15 mouse cellular contexts compared by ENCODE assay signal in genomic region chr6:41727989-41728609, GRCm38 (mm10). TPM values are rescaled to one million over a fixed set of nuclear protein-coding genes. Genes with fewer than 3 reads are reported as not detected.
DNase-seq lines count a peak whose midpoint lies in the region; ATAC-seq and TF ChIP-seq lines count a peak whose summit lies in the region.
"Had no signal": no experiment of that assay in that cellular context is flagged by ENCODE, and none has a peak within 500 bp of the region (broad histone marks: within the 10 kb centered on the region; RNA-seq: fewer than 3 reads in every experiment).

No protein-coding gene starts in this region.

- peak; percentile 79 for ATAC-seq in liver, embryonic 14.5 days (ENCODE audit: insufficient read depth)
- no peak; the same call in 1 of the 2 replicates for ATAC-seq in granulocyte monocyte progenitor cell, adult 5-6 weeks (replicated peaks; ENCODE audit: poor library complexity, severe bottlenecking)
- ATAC-seq: activated CD4-positive, CD25-positive, alpha-beta regulatory T cell, adult 4 months had no signal

- no peak overlapping the region for H3K27ac ChIP-seq in bone marrow, adult 2 months (ENCODE audit: control insufficient read depth, insufficient read depth, low read depth, low read length, poor library complexity)
- no peak overlapping the region for H3K27ac ChIP-seq in liver, embryonic 14.5 days
- H3K27ac ChIP-seq: gastrocnemius, adult 2 months had no signal

- no peak overlapping the region for H3K4me2 ChIP-seq in liver, embryonic 14.5 days (ENCODE audit: low read depth)

- TF ChIP-seq EP300 in liver, embryonic 14.5 days (IDR thresholded peaks at IDR 0.05; ENCODE audit: low read depth): no peak

- 58% methylated on average over 1 of the region's 1 CpGs for WGBS in bone marrow, adult 2 months
- WGBS in liver, embryonic 14.5 days (ENCODE audit: insufficient replicate concordance): 49% methylated on average over 1 of the region's 1 CpGs

- no peak for TF ChIP-seq POLR2A in bone marrow, adult 2 months (IDR thresholded peaks at IDR 0.05; ENCODE audit: borderline replicate concordance, control insufficient read depth, low read depth, low read length)

- peak; percentile 7 for DNase-seq in kidney, postnatal 10 days
- DNase-seq in kidney, adult 11 months: no peak
- peak in 1 of 3 experiments; percentile 41 for DNase-seq in liver, embryonic 14.5 days (ENCODE audit: low read depth in 3 of 3, low spot score in 3 of 3)
- peak; percentile 49 for DNase-seq in thymus, postnatal 25 days
- no peak for DNase-seq in urinary bladder, postnatal 10 days (ENCODE audit: low spot score)
- no peak for DNase-seq in frontal cortex, adult 2 months (ENCODE audit: extremely low spot score in 1 of 2, low spot score in 1 of 2)
- DNase-seq: embryo, embryonic 11 days; gastrocnemius, adult 2 months had no signal

- H3K36me3 ChIP-seq in liver, embryonic 14.5 days (replicated peaks; ENCODE audit: control insufficient read depth, insufficient read depth, low read depth): no peaks in the 10 kb centered on the region

- H3K9ac ChIP-seq in liver, embryonic 14.5 days (replicated peaks): no peak overlapping the region

- H3K27me3 ChIP-seq in liver, embryonic 14.5 days (ENCODE audit: control insufficient read depth, insufficient read depth, low read length): no peaks in the 10 kb centered on the region

- no peaks in the 10 kb centered on the region for H3K4me1 ChIP-seq in bone marrow, adult 2 months (ENCODE audit: control insufficient read depth, insufficient read depth, low read length)
- peaks cover 1 to 5% of the 10 kb centered on the region in 2 experiments; a peak in 2 of 4 replicates for H3K4me1 ChIP-seq in liver, embryonic 14.5 days (replicated peaks; ENCODE audit: control insufficient read depth in 2 of 2, insufficient read depth in 2 of 2, low read length in 1 of 2)

- TF ChIP-seq CTCF in bone marrow, adult 2 months (IDR thresholded peaks at IDR 0.05; ENCODE audit: control insufficient read depth, insufficient read depth, low read length): peak; percentile 45; the same call in 1 of the 2 replicates
- peak; percentile 88 for TF ChIP-seq CTCF in liver, embryonic 14.5 days (IDR thresholded peaks at IDR 0.05; ENCODE audit: low read depth)

- H3K4me3 ChIP-seq in bone marrow, adult 2 months (replicated peaks; ENCODE audit: control insufficient read depth, low read depth, low read length): no peak overlapping the region
- no peak overlapping the region for H3K4me3 ChIP-seq in liver, embryonic 14.5 days (ENCODE audit: insufficient read depth in 1 of 2, low read depth in 2 of 2, low read length in 2 of 2)
- H3K4me3 ChIP-seq: gastrocnemius, adult 2 months had no signal

- no peaks in the 10 kb centered on the region for H3K9me3 ChIP-seq in liver, embryonic 14.5 days (ENCODE audit: control insufficient read depth, low read length)

RNA-seq across cellular contexts. Expression of gene Kel, which starts 24.0 kb away (rescaled TPM):
- polyA plus RNA-seq in bone marrow, adult 2 months (2011; ENCODE audit: insufficient read depth, insufficient read length, low replicate concordance, missing spikeins): 1,009 and 1,115 TPM in 2 replicates
- polyA plus RNA-seq in liver, embryonic 14.5 days (2012; rRNA removed): 236 and 313 TPM in 2 replicates
- 221 and 240 TPM in 2 replicates for polyA plus RNA-seq in liver, embryonic 14.5 days (2014; fragmentation: Nextera tagmentation; extraction: Ambion mirVana)
- polyA plus RNA-seq in frontal cortex, adult 2 months (2012; rRNA removed): 0.08 and 0.13 TPM in 2 replicates
- total RNA-seq in granulocyte monocyte progenitor cell, adult 5-6 weeks (2014; fragmentation: Nextera tagmentation): 0.98 and 13.5 TPM in 2 replicates
- total RNA-seq in granulocyte monocyte progenitor cell, adult 5-6 weeks (2017): 0.13 and 1.7 TPM in 2 replicates
- total RNA-seq: gastrocnemius, adult 2 months; layer of hippocampus, adult 8-10 months had no signal

RNA-seq across cellular contexts. Expression of gene Llcfc1, which starts 43.9 kb away (rescaled TPM):
- polyA plus RNA-seq in bone marrow, adult 2 months (2011; ENCODE audit: insufficient read depth, insufficient read length, low replicate concordance, missing spikeins): not detected in 2 replicates
- polyA plus RNA-seq in liver, embryonic 14.5 days (2012; rRNA removed): not detected in 2 replicates
- polyA plus RNA-seq in liver, embryonic 14.5 days (2014; fragmentation: Nextera tagmentation; extraction: Ambion mirVana): not detected in 2 replicates
- polyA plus RNA-seq in frontal cortex, adult 2 months (2012; rRNA removed): not detected in 2 replicates
- total RNA-seq in granulocyte monocyte progenitor cell, adult 5-6 weeks (2014; fragmentation: Nextera tagmentation): not detected in 2 replicates
- not detected in 2 replicates for total RNA-seq in granulocyte monocyte progenitor cell, adult 5-6 weeks (2017)
- total RNA-seq: gastrocnemius, adult 2 months; layer of hippocampus, adult 8-10 months; megakaryocyte, adult 5-6 weeks had no signal
- polyA plus RNA-seq: activated CD4-positive, CD25-positive, alpha-beta regulatory T cell, adult 4 months; heart, embryonic 16.5 days; limb, embryonic 11.5 days had no signal

RNA-seq across cellular contexts. Expression of gene Olfr459, which starts 46.9 kb away (rescaled TPM):
- not detected in 2 replicates for polyA plus RNA-seq in bone marrow, adult 2 months (2011; ENCODE audit: insufficient read depth, insufficient read length, low replicate concordance, missing spikeins)
- not detected in 2 replicates for polyA plus RNA-seq in liver, embryonic 14.5 days (2012; rRNA removed)
- polyA plus RNA-seq in liver, embryonic 14.5 days (2014; fragmentation: Nextera tagmentation; extraction: Ambion mirVana): not detected in 2 replicates
- polyA plus RNA-seq in frontal cortex, adult 2 months (2012; rRNA removed): not detected in 2 replicates
- not detected in 2 replicates for total RNA-seq in granulocyte monocyte progenitor cell, adult 5-6 weeks (2014; fragmentation: Nextera tagmentation)
- not detected in 2 replicates for total RNA-seq in granulocyte monocyte progenitor cell, adult 5-6 weeks (2017)
- total RNA-seq: gastrocnemius, adult 2 months; layer of hippocampus, adult 8-10 months; megakaryocyte, adult 5-6 weeks had no signal
- polyA plus RNA-seq: heart, embryonic 16.5 days; limb, embryonic 11.5 days had no signal

RNA-seq across cellular contexts. Expression of gene Trpv5, which starts 47.5 kb away (rescaled TPM):
- polyA plus RNA-seq in bone marrow, adult 2 months (2011; ENCODE audit: insufficient read depth, insufficient read length, low replicate concordance, missing spikeins): 0.31 and 0.75 TPM in 2 replicates
- 0.27 and 0.31 TPM in 2 replicates for polyA plus RNA-seq in liver, embryonic 14.5 days (2012; rRNA removed)
- 0.05 and 0.11 TPM in 2 replicates for polyA plus RNA-seq in liver, embryonic 14.5 days (2014; fragmentation: Nextera tagmentation; extraction: Ambion mirVana)
- polyA plus RNA-seq in frontal cortex, adult 2 months (2012; rRNA removed): not detected in 2 replicates
- total RNA-seq in granulocyte monocyte progenitor cell, adult 5-6 weeks (2014; fragmentation: Nextera tagmentation): not detected in 2 replicates
- not detected in 2 replicates for total RNA-seq in granulocyte monocyte progenitor cell, adult 5-6 weeks (2017)
- total RNA-seq: gastrocnemius, adult 2 months; layer of hippocampus, adult 8-10 months; megakaryocyte, adult 5-6 weeks had no signal
- polyA plus RNA-seq: heart, embryonic 16.5 days; limb, embryonic 11.5 days had no signal

Comparison
In these comparisons a context has a peak if more than half of its experiments do, and no peak if none do; other contexts are left out.
1. DNase-seq: peak in kidney, postnatal 10 days (single experiment) and thymus, postnatal 25 days (single experiment); none in kidney, adult 11 months (single experiment), urinary bladder, postnatal 10 days (single experiment) and frontal cortex, adult 2 months (0 of 2).
2. RNA of gene Kel, which starts 24.0 kb away (polyA plus RNA-seq): 1,009 to 1,115 TPM in bone marrow, adult 2 months and 221 to 313 TPM in liver, embryonic 14.5 days; 0.08 to 0.13 TPM in frontal cortex, adult 2 months; every median in the first group is over 100 times any median in the second.